Mouse (Mus musculus) ovary, postnatal 36 days (tissue): Measurements from ENCODE around the gene Slc4a11.
A peak's percentile ranks its signal among the peaks of the same experiment; 100 is the strongest.
"Not testable (repeated sequence)": the region's sequence is repeated elsewhere in the genome, so short reads cannot be mapped to it uniquely, and the experiment has no call there.

Experiments used
- DNase-seq: peaks from one replicate; pipeline ENCODE4 v3.0.0; 2022; ENCODE audit warnings: low spot score, mixed read lengths

Slc4a11 gene

GRCm38 (mm10) chr2:130679899-130680298 is 17.4 kb downstream of the Slc4a11 start:
- DNase-seq, result no peak

DNA sequence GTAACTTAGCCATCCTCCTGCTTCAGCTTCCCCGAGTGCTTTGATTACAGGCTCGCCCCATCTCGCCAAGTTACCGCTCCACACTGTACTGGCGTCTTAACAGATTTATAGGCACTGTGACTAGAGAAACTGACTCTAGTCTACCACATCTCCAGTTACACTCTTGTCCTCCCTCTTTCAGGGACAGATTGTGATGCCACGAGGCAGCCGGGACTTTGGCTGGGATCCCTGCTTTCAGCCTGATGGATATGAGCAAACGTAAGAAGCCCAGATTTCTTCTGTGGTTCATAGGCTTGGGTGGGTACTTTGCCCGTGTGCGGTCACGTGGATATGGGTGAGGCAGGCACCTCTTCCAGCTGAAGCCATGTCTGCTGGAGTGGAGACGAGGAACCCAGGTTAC is 18.2 kb downstream of the Slc4a11 start:
- DNase-seq, result no peak

DNA sequence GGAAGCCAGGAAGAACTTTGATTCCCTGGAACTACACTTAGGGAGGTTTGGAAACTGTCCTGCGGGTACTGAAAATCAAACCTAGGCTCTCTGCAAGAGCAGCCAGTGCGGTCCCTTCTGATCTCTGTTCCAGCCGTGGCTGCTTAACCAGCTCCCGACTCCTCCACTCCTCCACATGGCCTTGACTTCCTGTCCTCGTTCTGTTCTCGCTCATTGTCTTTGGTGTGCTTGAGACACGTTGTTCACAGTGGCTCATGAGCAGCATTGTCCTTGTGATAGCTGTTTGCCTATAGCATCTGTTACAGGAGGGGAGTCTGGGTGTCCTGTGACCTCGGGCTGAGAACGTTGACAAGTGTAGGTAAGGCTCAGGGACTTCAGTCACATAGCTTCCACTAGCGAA is 20.1 kb downstream of the Slc4a11 start:
- DNase-seq, result peak; percentile 52

DNA sequence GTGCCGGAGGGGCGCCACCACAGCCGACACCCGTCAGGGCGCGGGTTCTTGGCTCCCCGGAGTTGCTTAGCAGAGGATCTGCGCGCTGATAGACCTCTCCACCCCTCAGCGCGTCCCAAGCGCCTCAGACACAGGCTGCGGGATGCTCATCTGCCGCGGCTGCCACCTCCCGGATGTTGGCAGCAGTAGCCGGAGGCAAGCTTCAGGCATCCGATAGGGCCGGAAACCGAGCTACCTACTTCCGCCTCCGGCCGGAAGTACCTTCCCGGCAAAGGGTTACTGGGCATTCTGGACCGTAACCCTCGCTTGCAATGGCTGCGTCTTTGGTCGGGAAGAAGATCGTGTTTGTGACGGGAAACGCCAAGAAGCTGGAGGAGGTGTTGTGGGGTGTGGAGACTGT is 29.8 kb downstream of the Slc4a11 start, which contains the start of gene Itpa:
Gene Itpa (plus strand): TSS at position 52 of the 400 bp plus-strand sequence.
- DNase-seq, result peak; percentile 83

GRCm38 (mm10) chr2:130664102-130664701 is 33.1 kb downstream of the Slc4a11 start, which contains the start of gene Ddrgk1:
Ddrgk1 (minus strand) TSS chr2:130664659.
- peak; percentile 91 for DNase-seq

DNA sequence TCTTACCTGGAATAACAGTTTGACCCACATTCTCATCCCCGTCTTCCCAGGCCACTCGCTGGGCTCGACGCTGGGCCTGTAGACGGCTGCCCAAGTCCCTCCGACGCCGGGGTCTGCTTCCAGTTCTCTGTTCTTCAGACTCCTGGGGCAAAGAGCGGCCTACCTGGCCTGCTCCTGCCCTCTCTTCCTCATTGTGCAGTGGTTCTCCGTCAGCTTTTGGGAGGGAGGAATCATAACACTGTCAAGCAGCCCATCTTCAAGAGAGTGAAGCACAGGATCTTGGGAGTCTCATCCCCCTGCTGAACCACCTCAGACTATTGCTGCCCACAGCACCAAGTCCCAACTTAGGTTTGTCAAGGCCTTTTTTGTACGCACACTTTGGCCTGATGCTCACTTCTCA is 34.0 kb downstream of the Slc4a11 start:
- no peak for DNase-seq

DNA sequence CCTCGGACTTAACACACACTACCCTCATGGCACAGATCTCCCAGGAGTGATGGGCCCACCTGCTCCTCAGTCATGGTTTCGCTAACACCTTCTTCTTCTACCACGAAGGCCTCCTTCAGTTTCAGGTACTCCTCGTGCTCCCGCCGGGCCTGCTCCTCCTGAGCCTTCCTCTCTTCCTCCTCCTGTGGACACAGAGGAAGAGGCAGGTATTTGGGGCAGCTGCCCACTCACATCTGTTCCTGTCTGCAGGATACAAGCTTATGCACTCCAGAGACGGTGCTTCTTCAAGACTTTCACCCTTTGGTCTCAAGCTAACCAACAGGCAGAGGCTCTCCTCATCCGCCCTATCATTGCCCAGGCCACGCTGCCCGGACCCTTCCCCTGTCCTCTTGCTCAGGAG is 38.8 kb downstream of the Slc4a11 start:
- DNase-seq, result no peak

- no peak for DNase-seq
These were observed 39.8 kb downstream of the Slc4a11 start for GRCm38 (mm10) chr2:130657541-130657940.

DNA sequence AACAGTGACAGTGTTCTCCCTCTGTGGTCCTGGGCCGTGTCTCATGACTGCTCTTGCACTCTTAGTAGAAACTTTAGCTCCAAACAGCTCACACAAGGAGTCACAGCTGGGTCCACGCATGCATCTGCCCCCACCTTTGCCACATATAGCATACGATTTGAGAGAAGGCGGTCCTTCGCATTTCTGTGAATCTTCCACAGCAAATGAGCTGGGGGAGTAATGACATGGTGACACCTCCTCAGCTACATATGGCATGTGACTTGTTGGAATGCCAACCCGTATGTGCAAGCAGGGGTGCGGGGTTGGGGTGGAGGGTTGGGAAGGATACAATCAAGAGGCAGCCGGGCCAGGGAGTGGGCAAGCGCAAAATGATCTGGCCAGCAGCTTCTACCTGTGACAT is 40.8 kb downstream of the Slc4a11 start:
- DNase-seq, result no peak

DNA sequence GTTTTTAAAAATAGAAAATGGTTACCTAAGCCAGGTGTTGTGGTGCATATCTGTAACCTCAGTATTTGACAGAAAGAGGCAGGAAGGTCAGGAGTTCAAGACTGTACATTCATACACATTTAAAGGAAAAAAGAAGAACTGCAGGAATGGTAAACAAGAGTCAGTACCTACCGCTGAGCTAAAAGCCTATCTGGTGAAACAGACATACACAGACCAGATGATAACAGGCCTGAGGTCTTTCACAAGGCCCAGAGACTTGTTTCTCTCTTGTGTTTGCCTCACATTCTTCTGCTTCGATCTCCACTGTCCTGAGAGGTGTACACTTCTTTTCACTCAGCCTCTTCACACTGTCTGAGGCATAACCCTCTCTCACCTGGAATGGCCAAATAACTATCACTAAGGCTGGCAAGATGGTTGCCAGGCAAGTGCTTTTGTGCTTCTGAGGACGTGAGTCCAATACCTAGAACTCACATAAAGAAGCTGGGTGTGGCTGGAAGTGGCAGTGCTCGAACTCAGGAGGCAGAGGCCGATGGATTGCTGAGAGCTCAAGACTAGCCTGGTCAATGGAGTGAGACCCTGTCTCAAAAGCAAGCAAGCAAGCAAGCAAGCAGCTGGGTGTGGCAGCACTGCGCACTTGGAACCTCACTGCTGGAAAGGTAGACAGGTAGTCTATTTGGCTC is 41.5 kb downstream of the Slc4a11 start:
- no peak for DNase-seq

DNA sequence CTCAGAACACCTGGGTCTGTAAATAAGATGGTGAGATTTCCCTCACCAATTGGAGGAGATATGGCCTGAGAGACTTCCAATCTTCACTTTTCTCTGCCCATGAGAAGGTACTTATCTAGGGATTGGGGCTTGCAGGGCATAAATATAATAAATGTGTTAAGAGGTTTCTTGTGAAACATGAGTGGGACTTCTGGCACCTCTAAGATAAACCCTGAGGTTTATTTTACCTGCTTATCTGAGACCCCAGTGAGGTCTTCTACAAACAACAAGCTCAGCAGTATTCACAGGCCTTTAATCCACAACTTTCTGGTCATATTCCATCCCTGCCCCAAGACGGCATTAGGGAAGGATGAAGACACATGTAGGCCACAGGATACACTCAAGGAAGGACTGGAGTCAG is 43.6 kb downstream of the Slc4a11 start:
- DNase-seq, result no peak

GRCm38 (mm10) chr2:130653303-130653702 is 44.0 kb downstream of the Slc4a11 start:
- no peak for DNase-seq

GRCm38 (mm10) chr2:130649028-130649427 is 48.3 kb downstream of the Slc4a11 start:
- not testable (repeated sequence) for DNase-seq

DNA sequence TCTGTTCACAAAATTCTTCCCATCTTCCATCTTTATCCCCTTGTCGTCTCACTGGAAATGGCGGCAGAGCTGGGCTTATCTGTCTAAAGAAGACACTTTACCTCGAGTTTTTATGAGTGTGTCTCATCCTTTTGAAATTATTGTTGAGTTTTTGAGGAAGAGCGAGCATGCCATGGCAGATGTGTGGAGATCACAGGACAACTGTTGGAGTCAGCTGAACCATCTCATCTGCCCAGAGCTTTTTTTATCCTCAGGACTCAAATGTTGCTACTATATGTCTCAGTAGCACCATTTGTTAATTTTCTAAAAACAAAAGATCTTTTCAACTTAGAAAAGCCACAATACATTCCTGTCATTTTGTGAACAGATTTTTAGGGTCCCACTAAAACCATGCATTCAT is 52.1 kb downstream of the Slc4a11 start:
- DNase-seq, result no peak

GRCm38 (mm10) chr2:130642684-130643369 is 54.5 kb downstream of the Slc4a11 start, which contains the start of gene Lzts3:
Lzts3 (minus strand) TSS chr2:130642803.
- DNase-seq, result peak; percentile 95

- no peak for DNase-seq
These were observed 55.1 kb downstream of the Slc4a11 start for GRCm38 (mm10) chr2:130642197-130642660.

- no peak for DNase-seq
These were observed 55.8 kb downstream of the Slc4a11 start for GRCm38 (mm10) chr2:130641351-130642025.

DNA sequence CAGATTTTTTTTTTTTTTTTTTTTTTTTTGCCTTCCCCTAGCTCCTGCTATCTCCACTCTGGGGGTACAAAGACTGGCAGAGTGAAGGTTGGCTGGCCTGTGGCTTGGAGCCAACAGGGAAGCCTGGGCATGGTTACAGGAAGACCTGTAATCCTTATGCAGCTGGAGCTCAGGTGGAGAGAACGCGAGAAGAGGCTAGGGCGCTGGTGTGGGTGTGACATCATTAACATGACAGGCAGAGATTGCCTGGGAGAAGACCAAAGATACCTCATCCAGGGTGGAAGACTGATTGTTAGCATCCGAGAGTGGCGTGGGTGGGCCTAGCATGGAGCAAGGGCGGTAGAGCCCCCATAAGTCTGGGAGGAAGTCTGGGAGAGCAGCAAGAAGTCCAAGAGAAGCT is 58.0 kb downstream of the Slc4a11 start:
- DNase-seq, result no peak

GRCm38 (mm10) chr2:130638101-130638611 is 59.2 kb downstream of the Slc4a11 start:
- DNase-seq, result no peak

- DNase-seq, result no peak
These were observed 61.5 kb downstream of the Slc4a11 start for GRCm38 (mm10) chr2:130635847-130636246.

GRCm38 (mm10) chr2:130634739-130635411 is 62.4 kb downstream of the Slc4a11 start:
- peak; percentile 53 for DNase-seq
